Mouse (Mus musculus) liver, embryonic 12.5 days (tissue): ENCODE measurements around the gene Lrrc25. TPM values are rescaled to one million over a fixed set of nuclear protein-coding genes. Genes with fewer than 3 reads are reported as not detected.

Experiments
- ATAC-seq: fragments of 200-750 bp; cut with Nextera tagmentation; 2 replicates; pipeline ENCODE4 v1.8.0; 2017; ENCODE audit warnings: moderate number of reproducible peaks, mild to moderate bottlenecking, moderate library complexity
- H3K27ac ChIP-seq: fragments of 300-500 bp; sonication (generic); 2 replicates; pipeline ENCODE4 v1.5.1; 2016; ENCODE audit warnings: mild to moderate bottlenecking
- H3K27me3 ChIP-seq: fragments of 300-500 bp; sonication (generic); replicated peaks from 2 replicates; pipeline ENCODE4 v1.6.1; 2016; ENCODE audit warnings: mild to moderate bottlenecking, moderate library complexity
- H3K36me3 ChIP-seq: fragments of 300-500 bp; sonication (generic); 2 replicates; pipeline ENCODE4 v1.6.1; 2016; ENCODE audit warnings: mild to moderate bottlenecking, moderate library complexity
- H3K4me1 ChIP-seq: fragments of 300-500 bp; sonication (generic); 2 replicates; pipeline ENCODE4 v1.6.1; 2016
- H3K4me2 ChIP-seq: fragments of 300-500 bp; sonication (generic); 2 replicates; pipeline ENCODE4 v1.6.1; 2016; ENCODE audit warnings: mild to moderate bottlenecking, moderate library complexity
- H3K4me3 ChIP-seq: fragments of 300-500 bp; sonication (generic); 2 replicates; pipeline ENCODE4 v1.5.1; 2016; ENCODE audit warnings: mild to moderate bottlenecking, moderate library complexity
- H3K9ac ChIP-seq: fragments of 300-500 bp; sonication (generic); 2 replicates; pipeline ENCODE4 v1.6.1; 2016; ENCODE audit warnings: mild to moderate bottlenecking, moderate library complexity
- H3K9me3 ChIP-seq: fragments of 300-500 bp; sonication (generic); replicated peaks from 2 replicates; pipeline ENCODE4 v1.6.1; 2016; ENCODE audit warnings: mild to moderate bottlenecking, moderate library complexity
- WGBS: fragments of 180-500 bp; shearing (Covaris S2); methylation state at CpG from one replicate; pipeline ENCODE4 v1.1.7; 2016; ENCODE audit not compliant: insufficient replicate concordance; 5-methylcytosine and 5-hydroxymethylcytosine counted together
- polyA plus RNA-seq: library from polyadenylated mRNA; unstranded; fragments of >200 nt; fragmentation: Nextera tagmentation; extraction: Ambion mirVana; gene quantifications from 2 replicates; pipeline ENCODE4 v1.2.1, GENCODE M21; 2016

Lrrc25 gene
- polyA plus RNA-seq, 1 experiment from 2014 or later = 4.6 TPM

DNA sequence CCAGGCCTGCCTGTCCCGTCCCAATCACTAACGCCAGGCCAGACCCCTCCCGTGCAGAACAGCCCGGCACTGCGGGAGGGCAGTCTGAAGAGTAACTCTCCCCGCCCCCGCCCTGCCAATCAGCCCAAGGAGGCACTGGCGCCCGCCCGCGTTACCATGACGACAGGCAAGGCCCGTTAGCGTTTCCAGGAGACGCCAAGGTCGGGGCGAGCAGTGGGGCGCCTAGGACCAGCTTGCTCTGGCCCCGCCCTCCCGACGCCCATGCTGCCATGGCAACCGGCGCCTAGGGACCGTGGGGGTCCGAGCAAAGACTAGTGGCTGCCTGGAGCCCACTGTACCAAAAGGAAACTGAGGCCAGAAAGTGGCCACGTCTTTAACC lies 14.7 kb upstream of the Lrrc25 start:
- H3K36me3 ChIP-seq = peaks cover 73% of the 10 kb centered on the region
- peak overlapping the region; percentile 13; the same call in 1 of the 2 replicates for H3K4me3 ChIP-seq
- peaks cover 86% of the 10 kb centered on the region for H3K4me1 ChIP-seq
- H3K9me3 ChIP-seq = no peaks in the 10 kb centered on the region
- no peaks in the 10 kb centered on the region for H3K27me3 ChIP-seq
- peak overlapping the region; percentile 62 for H3K27ac ChIP-seq
- peak overlapping the region; percentile 45; the same call in 1 of the 2 replicates for H3K9ac ChIP-seq
- ATAC-seq = peak; percentile 78
- H3K4me2 ChIP-seq = peak overlapping the region; percentile 63
- 3% methylated on average over 26 of the region's 26 CpGs for WGBS

DNA sequence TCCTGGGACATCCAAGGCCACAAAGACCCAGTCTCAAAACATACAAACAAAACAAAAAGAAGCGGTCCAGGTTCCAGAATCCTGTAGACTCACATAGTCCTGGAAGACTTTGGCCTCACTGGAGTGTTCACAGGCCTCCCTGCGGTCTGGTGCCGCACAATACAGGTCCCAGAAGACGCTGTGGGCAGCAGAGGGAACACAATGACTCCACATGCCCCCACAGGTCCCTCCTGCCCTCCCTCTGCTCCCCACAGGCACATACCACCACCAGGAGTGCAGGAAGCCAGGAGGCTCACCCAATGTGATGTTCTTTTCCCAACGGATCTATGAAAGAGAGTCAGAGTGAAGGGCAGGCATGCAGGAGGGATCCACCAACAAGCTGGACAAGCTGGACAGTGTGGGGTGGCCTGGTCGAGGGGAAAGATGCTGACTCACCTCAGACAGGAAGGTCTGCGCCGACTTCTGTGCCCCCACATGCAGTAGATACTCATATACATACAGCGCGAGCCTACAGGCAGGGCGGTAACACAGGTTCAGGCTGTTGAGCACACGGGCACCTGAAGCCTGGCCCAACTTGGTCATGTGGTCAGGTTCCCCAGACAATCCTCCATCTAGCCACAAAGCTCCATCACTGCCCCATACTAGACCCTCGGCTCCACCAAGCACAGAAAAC lies 13.7 kb upstream of the Lrrc25 start:
- H3K4me1 ChIP-seq = peaks cover 86% of the 10 kb centered on the region
- no peak overlapping the region for H3K4me2 ChIP-seq
- H3K4me3 ChIP-seq = no peak overlapping the region
- ATAC-seq = no peak
- H3K27ac ChIP-seq = peak overlapping the region; percentile 39; the same call in 1 of the 2 replicates
- H3K9me3 ChIP-seq = no peaks in the 10 kb centered on the region
- H3K9ac ChIP-seq = no peak overlapping the region
- peaks cover 62% of the 10 kb centered on the region for H3K36me3 ChIP-seq
- 80% methylated on average over 13 of the region's 13 CpGs for whole genome bisulfite sequencing
- no peaks in the 10 kb centered on the region for H3K27me3 ChIP-seq

DNA sequence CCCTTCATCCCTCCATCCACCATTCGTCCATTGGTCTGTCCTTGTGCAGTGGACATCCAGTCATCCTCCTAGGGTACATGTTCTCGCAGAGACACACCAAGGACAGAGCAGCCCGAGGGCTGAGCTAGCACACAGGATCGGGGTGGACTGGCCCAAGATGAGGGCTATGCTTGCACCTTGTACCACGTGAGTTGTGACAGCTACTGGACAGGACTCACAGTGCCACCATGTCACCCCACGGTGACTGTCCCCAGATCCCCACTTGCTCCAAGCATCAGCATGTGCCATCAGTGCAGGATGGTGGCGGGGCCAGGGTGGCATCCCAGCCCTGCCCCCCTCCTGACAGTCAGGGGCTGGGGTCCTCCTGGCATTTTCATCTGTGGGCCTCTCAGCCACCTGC lies 11.4 kb upstream of the Lrrc25 start:
- Histone ChIP-seq H3K27ac (0 out of 2 replicates have a peak overlapping the region, but pooled peaks have one; percentile 11), H3K4me3 (no peak overlapping the region), H3K4me2 (no peak overlapping the region), H3K36me3 (peaks cover 40% of the 10 kb centered on the region), H3K9ac (no peak overlapping the region), H3K9me3 (no peaks in the 10 kb centered on the region), H3K27me3 (no peaks in the 10 kb centered on the region; the same call in 1 of the 2 replicates), H3K4me1 (peaks cover 85% of the 10 kb centered on the region)
- 83% methylated on average over 7 of the region's 7 CpGs for WGBS
- no peak for ATAC-seq

DNA sequence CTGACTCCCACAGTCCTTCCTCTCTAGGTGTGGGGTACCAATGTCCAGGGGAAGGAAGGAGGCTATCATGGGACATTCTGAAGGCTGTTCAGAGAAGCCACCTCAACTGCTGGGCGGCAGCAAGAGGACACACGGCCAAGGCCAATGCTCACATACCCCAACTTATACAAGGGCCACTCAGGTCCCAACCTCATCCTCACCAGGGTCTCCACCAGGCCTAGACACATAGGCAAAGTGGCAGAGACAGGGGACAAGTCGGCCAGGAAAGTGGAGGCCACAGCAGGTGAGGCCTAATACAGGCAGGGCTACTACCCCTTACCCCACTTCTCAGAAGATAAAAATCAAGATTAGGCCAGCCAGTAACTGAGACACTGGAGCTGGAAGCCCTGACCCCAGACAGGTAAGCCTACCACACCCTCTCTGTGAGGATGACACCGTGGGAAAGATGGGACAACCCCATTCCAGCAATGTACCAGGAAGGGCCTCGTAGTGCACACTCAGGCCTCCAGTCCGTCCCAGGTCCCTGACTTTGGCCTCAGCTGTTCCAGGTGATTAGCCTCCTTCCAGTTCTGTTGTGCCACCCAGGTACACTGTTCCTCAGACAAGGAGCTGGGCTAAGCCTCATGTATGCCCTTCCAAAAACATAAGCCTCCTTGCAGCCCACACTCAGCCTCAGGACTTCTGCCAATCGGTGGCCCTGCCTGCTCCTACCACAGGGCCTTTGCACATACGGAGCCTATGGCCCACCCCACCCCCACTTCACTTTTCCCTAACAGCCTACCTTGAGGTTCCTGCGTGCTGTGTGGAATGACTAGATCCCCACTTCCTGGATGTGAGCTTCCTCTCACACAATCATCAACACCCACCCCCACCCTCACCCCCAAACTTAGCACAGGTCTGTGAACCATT lies 9.8 kb upstream of the Lrrc25 start:
- Histone ChIP-seq H3K4me1 (peaks cover 84% of the 10 kb centered on the region), H3K36me3 (peaks cover 30% of the 10 kb centered on the region), H3K4me3 (no peak overlapping the region), H3K9me3 (no peaks in the 10 kb centered on the region), H3K27me3 (no peaks in the 10 kb centered on the region; the same call in 1 of the 2 replicates), H3K4me2 (peak overlapping the region; percentile 94), H3K27ac (peak overlapping the region; percentile 46; the same call in 1 of the 2 replicates), H3K9ac (0 out of 2 replicates have a peak overlapping the region, but pooled peaks have one; percentile 95)
- 74% methylated on average over 9 of the region's 9 CpGs for WGBS
- ATAC-seq = no peak

DNA sequence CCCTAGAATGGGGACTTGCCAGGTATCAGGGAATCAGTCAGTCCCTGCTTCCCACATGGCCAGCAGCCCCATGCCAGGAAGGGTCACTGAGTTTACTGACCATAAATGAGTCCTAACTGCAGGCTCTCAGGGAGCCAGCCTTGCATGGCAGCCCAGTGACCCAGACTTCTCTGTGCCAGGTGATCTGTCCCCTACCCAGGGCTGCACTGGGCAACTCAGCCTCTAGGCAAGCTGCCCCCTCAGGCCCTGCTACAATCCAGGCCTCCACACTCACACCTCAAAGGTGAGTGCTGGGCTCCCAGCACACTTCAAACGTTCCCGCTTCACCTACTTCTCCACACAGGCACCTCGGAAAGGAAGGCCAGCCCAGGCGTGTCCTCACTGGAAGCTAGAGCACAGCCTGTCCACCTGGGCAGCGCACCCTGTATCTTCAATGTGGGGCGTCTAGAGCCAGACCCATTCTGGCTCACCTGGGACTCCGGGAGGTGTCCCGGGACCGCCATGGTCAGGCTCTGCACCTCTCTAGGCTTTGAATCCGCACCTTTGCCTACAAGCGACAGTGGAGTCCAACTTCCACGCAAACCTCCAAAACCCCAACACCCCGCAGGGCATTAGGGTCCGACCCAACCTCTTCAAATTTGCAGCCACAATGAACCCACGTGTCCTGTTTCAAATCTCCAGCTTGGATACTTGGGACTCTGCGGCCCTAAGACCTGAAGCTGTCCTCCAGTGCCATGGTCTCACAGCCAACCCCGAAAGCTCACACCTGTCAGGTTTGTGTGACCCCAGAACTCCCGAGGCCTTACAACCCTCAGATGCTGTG lies 9.0 kb upstream of the Lrrc25 start:
- peak overlapping the region; percentile 95 for H3K9ac ChIP-seq

DNA sequence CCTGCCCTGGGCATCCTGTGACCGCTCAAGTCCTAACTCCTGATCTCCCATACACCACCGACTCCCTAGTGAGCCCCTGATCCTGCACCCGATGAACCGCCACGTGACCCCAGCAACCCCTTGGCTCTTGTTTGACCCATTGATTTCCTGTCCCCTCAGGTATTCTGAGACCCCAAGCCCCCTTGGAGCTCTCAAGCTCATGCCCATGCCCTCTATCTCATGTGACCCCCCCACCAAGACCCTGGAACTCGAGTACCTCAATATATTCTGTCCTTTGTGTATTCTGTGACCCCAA lies 8.4 kb upstream of the Lrrc25 start:
- no peak for ATAC-seq
- WGBS = 10% methylated on average over 6 of the region's 6 CpGs
- H3K27ac ChIP-seq = peak overlapping the region; percentile 81
- H3K4me1 ChIP-seq = peaks cover 82% of the 10 kb centered on the region
- H3K27me3 ChIP-seq = no peaks in the 10 kb centered on the region; the same call in 1 of the 2 replicates
- peak overlapping the region; percentile 95 for H3K9ac ChIP-seq
- H3K36me3 ChIP-seq = peaks cover 21% of the 10 kb centered on the region
- peak overlapping the region; percentile 85 for H3K4me3 ChIP-seq
- H3K9me3 ChIP-seq = no peaks in the 10 kb centered on the region
- H3K4me2 ChIP-seq = peak overlapping the region; percentile 94

More for the DNA sequence above, 9.0 kb upstream of the Lrrc25 start:
- Histone ChIP-seq H3K4me1 (peaks cover 83% of the 10 kb centered on the region), H3K36me3 (peaks cover 26% of the 10 kb centered on the region), H3K4me3 (peak overlapping the region; percentile 85), H3K27ac (peak overlapping the region; percentile 46), H3K9me3 (no peaks in the 10 kb centered on the region), H3K27me3 (no peaks in the 10 kb centered on the region; the same call in 1 of the 2 replicates), H3K4me2 (peak overlapping the region; percentile 94)
- no peak for ATAC-seq
- 54% methylated on average over 18 of the region's 18 CpGs for WGBS

DNA sequence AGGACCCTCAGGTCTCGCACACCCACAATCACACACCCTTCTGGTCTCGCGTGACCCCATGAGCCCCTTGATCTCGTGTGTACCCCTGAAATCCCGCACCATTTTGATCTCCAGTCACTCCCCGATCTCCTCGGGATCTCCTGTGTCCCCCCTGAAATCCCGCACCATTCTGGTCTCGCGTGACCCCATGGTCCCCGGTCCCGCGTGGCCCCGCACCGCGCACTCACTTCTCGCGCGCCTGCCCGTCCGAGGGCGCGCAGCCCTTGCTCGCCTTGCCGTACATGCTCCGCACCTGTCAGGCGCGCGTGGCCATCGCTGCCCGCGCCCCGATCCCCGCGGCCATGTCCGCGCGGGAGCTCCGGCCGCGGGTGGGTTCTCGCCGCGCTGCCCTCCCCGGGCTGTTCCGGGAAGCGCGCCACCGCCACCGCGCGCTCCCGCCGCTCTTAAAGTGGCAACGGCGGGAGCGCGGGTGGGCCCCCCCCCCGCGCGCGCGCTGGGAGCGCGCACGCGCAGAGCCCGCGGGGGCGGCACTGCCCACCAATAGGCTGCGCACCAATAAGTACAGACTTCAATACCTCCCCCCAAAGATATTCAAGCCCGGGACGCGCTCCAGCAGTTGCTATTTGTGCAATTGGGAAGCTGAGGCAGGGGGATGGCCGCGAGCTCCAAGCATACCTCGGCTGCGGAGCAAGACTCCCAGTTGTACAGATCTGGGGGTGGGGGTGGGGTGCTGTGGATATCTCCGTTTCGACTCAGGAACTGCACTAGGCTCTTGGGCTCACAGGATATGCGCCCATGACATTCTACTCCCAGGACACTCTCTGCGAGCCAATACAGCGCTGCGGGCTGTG lies 7.8 kb upstream of the Lrrc25 start:
- peak overlapping the region; percentile 85 for H3K4me3 ChIP-seq
- ATAC-seq = peak; percentile 14; the same call in 1 of the 2 replicates
- H3K4me2 ChIP-seq = peak overlapping the region; percentile 94
- H3K36me3 ChIP-seq = peaks cover 15% of the 10 kb centered on the region
- peaks cover 80% of the 10 kb centered on the region for H3K4me1 ChIP-seq
- no peaks in the 10 kb centered on the region for H3K9me3 ChIP-seq
- peak overlapping the region; percentile 81 for H3K27ac ChIP-seq
- H3K9ac ChIP-seq = peak overlapping the region; percentile 95
- H3K27me3 ChIP-seq = no peaks in the 10 kb centered on the region; the same call in 1 of the 2 replicates
- WGBS = under 1% methylated on average over 82 of the region's 84 CpGs

DNA sequence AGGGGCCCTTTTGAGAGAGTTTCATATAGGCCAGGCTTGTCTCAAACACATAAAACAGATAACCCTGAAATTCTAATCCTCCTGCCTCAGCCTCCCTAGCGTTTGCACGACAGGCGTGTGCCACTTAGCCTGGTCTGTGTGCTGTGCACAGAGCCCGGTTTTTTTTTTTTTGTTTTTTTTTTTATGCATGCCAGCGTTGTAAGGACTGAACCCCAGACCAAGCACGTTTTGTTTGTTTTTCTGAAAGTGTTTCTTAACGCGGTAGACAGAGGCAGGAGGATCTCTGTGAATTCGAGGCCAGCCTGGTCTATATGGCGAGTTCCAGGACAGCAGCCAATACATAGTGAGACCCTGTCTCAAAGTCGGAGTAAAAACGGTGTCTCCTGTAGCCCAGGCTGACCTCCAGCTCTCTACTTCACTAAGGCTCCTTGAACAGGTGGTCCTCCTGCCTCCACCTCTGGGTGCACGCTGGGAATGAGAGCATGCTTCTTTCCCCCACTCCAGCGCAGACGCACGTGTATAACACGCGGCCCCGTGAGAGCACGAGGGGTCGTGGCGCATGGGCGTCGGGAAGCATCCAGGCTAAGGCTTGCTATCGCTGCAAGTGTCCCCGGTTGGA lies 7.1 kb upstream of the Lrrc25 start, which contains the start of gene Ssbp4:
Gene Ssbp4, minus strand, starts transcription at position 124 of the 619 bp plus-strand sequence.
- 4% methylated on average over 26 of the region's 26 CpGs for WGBS
- H3K36me3 ChIP-seq = peaks cover 12% of the 10 kb centered on the region; the same call in 1 of the 2 replicates
- ATAC-seq = no peak
- peak within 1 kb of the TSS; percentile 85 for H3K4me3 ChIP-seq
- H3K9me3 ChIP-seq = no peaks in the 10 kb centered on the region
- peak within 1 kb of the TSS; percentile 94 for H3K4me2 ChIP-seq
- H3K4me1 ChIP-seq = peaks cover 83% of the 10 kb centered on the region
- peak within 1 kb of the TSS; percentile 95 for H3K9ac ChIP-seq
- H3K27me3 ChIP-seq = no peaks in the 10 kb centered on the region; the same call in 1 of the 2 replicates
- peak within 1 kb of the TSS; percentile 81 for H3K27ac ChIP-seq

DNA sequence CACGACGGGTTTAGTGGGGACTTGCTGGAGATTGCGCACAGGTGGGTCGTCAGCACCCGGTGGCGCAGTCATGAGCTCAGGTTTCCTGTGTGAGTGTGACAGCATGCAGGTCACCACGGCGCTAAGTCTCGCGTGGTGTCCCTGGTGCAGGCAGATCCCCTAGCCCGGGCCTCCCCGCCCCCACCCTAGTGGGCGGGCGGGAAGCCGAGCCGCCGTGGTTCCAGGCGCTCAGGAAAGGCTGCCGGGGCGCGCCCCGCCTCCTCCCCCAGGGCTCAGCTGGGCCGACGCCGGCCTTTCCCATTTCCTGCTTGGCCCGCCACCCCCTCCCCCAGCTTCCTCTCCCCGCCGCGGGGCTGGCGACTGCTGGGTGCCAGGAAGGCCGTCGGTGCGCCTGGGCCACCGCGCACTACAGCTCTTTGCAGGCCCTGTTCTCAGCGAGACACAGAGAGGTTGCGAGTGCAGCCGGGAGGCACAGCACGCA lies 6.5 kb upstream of the Lrrc25 start:
- H3K27ac ChIP-seq = peak overlapping the region; percentile 81
- H3K9ac ChIP-seq = peak overlapping the region; percentile 95
- peak overlapping the region; percentile 94 for H3K4me2 ChIP-seq
- H3K27me3 ChIP-seq = no peaks in the 10 kb centered on the region; the same call in 1 of the 2 replicates
- H3K4me3 ChIP-seq = peak overlapping the region; percentile 85
- H3K4me1 ChIP-seq = peaks cover 83% of the 10 kb centered on the region
- WGBS = under 1% methylated on average over 38 of the region's 39 CpGs
- ATAC-seq = peak; percentile 41
- H3K9me3 ChIP-seq = no peaks in the 10 kb centered on the region
- H3K36me3 ChIP-seq = peaks cover 7% of the 10 kb centered on the region; the same call in 1 of the 2 replicates
